Mouse (Mus musculus) thymus, adult 2 months (tissue): ENCODE data around the gene Lingo3. TPM values are rescaled to one million over a fixed set of nuclear protein-coding genes. Genes with fewer than 3 reads are reported as not detected.

Source experiments
- DNase-seq: peaks from one replicate; pipeline ENCODE4 v3.0.0; 2021
- H3K27ac ChIP-seq: fragments of 200-500 bp; 2 replicates; pipeline ENCODE4 v1.5.1; 2012; ENCODE audit warnings: low read length, control low read depth; ENCODE audit not compliant: control insufficient read depth, insufficient read depth
- H3K27me3 ChIP-seq: fragments of 200-500 bp; 2 replicates; pipeline ENCODE4 v1.6.1; 2012; ENCODE audit warnings: mild to moderate bottlenecking, low read length, moderate library complexity, mixed read lengths; ENCODE audit not compliant: control insufficient read depth, insufficient read depth
- H3K36me3 ChIP-seq: fragments of 200-500 bp; 2 replicates; pipeline ENCODE4 v1.6.1; 2012; ENCODE audit warnings: mild to moderate bottlenecking, low read length, moderate library complexity; ENCODE audit not compliant: control insufficient read depth, insufficient read depth
- H3K4me1 ChIP-seq: fragments of 200-500 bp; replicated peaks from 2 replicates; pipeline ENCODE4 v1.6.1; 2012; ENCODE audit warnings: low read length; ENCODE audit not compliant: control insufficient read depth, insufficient read depth
- H3K4me3 ChIP-seq: fragments of 200-500 bp; 2 replicates; pipeline ENCODE4 v1.5.1; 2012; ENCODE audit warnings: mild to moderate bottlenecking, low read length, control low read depth, moderate library complexity; ENCODE audit not compliant: control insufficient read depth, insufficient read depth
- CTCF ChIP-seq: fragments of 200-500 bp; IDR thresholded peaks from 2 replicates; pipeline ENCODE4 v1.5.1; 2012; ENCODE audit warnings: mild to moderate bottlenecking, control low read depth, low read length, moderate library complexity, borderline replicate concordance; ENCODE audit not compliant: control insufficient read depth, poor library complexity, insufficient read depth; ENCODE audit errors: extremely low read depth
- POLR2A ChIP-seq: fragments of 200-500 bp; IDR thresholded peaks from 2 replicates; pipeline ENCODE4 v1.6.1; 2012; ENCODE audit warnings: mild to moderate bottlenecking, low read length, control low read depth, moderate library complexity; ENCODE audit not compliant: control insufficient read depth, poor library complexity, insufficient read depth; ENCODE audit errors: extremely low read depth
- WGBS: fragments of 180-500 bp; shearing (Covaris S2); methylation state at CpG from one replicate; pipeline ENCODE4 v1.1.7; 2018; 5-methylcytosine and 5-hydroxymethylcytosine counted together
- polyA plus RNA-seq: library from polyadenylated mRNA; depleted of rRNA; stranded (reverse); fragments of >200 nt; gene quantifications from 2 replicates; pipeline ENCODE4 v1.2.3, GENCODE M21; 2012; rRNA removed

Lingo3 gene
- polyA plus RNA-seq, 1 experiment = 1.0 TPM

DNA sequence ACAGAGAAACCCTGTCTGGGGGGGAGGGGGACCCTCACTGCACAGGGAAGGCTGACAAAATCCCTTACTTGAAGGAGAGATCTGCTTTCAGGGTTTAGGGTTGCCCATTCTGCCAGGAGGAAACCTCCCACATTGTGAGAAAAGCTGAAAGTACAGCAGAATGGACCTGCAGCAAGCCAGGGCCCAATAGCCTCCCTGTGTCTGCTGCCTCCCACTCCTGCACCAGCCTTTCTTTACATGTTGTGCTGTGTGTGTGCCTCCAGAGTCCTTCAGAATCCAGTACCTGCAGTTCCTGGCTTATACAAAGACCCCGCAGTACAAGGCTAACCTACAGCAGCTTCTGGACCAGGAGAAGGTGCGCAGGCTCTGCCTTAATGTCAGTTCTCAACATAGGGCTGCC, 59.5 kb downstream of the Lingo3 start:
- Histone ChIP-seq H3K27ac (no peak overlapping the region), H3K27me3 (no peaks in the 10 kb centered on the region), H3K4me3 (no peak overlapping the region), H3K36me3 (peaks cover 73% of the 10 kb centered on the region), H3K4me1 (no peaks in the 10 kb centered on the region)
- DNase-seq = no peak
- TF ChIP-seq POLR2A (no peak), CTCF (no peak)
- WGBS = 96% methylated on average over 2 of the region's 2 CpGs

Other genes with a start within 250 kb of the Lingo3 start
- gene Scamp4, start 241.2 kb downstream of the Lingo3 start, polyA plus RNA-seq = 151 and 156 TPM in 2 replicates
- 42.9 and 48.2 TPM in 2 replicates for gene Adat3, start 241.2 kb downstream of the Lingo3 start, polyA plus RNA-seq
- gene Gm49322, start 238.0 kb downstream of the Lingo3 start, polyA plus RNA-seq = 7.5 and 8.1 TPM in 2 replicates
- 492 and 499 TPM in 2 replicates for gene Csnk1g2, start 221.2 kb downstream of the Lingo3 start, polyA plus RNA-seq
- 94.7 and 103 TPM in 2 replicates for gene Btbd2, start 187.0 kb downstream of the Lingo3 start, polyA plus RNA-seq
- gene Mknk2, start 165.9 kb downstream of the Lingo3 start, polyA plus RNA-seq = 606 and 621 TPM in 2 replicates
- gene Mob3a, start 142.1 kb downstream of the Lingo3 start, polyA plus RNA-seq = 252 and 261 TPM in 2 replicates
- gene Izumo4, start 141.9 kb downstream of the Lingo3 start, polyA plus RNA-seq = 56.4 and 66.9 TPM in 2 replicates
- 182 and 195 TPM in 2 replicates for gene Ap3d1, start 101.8 kb downstream of the Lingo3 start, polyA plus RNA-seq
- 121 and 155 TPM in 2 replicates for gene Dot1l, start 88.8 kb downstream of the Lingo3 start, polyA plus RNA-seq
- gene Sf3a2, start 45.8 kb downstream of the Lingo3 start, polyA plus RNA-seq = 94.6 and 119 TPM in 2 replicates
- 142 and 153 TPM in 2 replicates for gene Plekhj1, start 45.4 kb downstream of the Lingo3 start, polyA plus RNA-seq
- 6.3 and 8.8 TPM in 2 replicates for gene Amh, start 38.8 kb downstream of the Lingo3 start, polyA plus RNA-seq
- 0.24 TPM in 1 of 2 replicates, not detected in the other for gene Jsrp1, start 30.5 kb downstream of the Lingo3 start, polyA plus RNA-seq
- gene Oaz1, start 17.4 kb downstream of the Lingo3 start, polyA plus RNA-seq = 1,706 and 1,988 TPM in 2 replicates
- 187 and 242 TPM in 2 replicates for gene Lsm7, start 11.2 kb upstream of the Lingo3 start, polyA plus RNA-seq
- gene Sppl2b, start 11.2 kb upstream of the Lingo3 start, polyA plus RNA-seq = 153 and 167 TPM in 2 replicates
- 0.23 and 0.28 TPM in 2 replicates for gene Tmprss9, start 27.8 kb upstream of the Lingo3 start, polyA plus RNA-seq
- 227 and 310 TPM in 2 replicates for gene Timm13, start 56.9 kb upstream of the Lingo3 start, polyA plus RNA-seq
- gene Lmnb2, start 74.2 kb upstream of the Lingo3 start, polyA plus RNA-seq = 44.2 and 52.7 TPM in 2 replicates
- 36.2 and 53.2 TPM in 2 replicates for gene Gadd45b, start 86.0 kb upstream of the Lingo3 start, polyA plus RNA-seq
- 0.63 and 0.80 TPM in 2 replicates for gene Gng7, start 170.9 kb upstream of the Lingo3 start, polyA plus RNA-seq
- gene Diras1, start 181.6 kb upstream of the Lingo3 start, polyA plus RNA-seq = 0.05 and 0.13 TPM in 2 replicates
- 52.7 and 57.6 TPM in 2 replicates for gene Slc39a3, start 193.4 kb upstream of the Lingo3 start, polyA plus RNA-seq
- gene Sgta, start 216.1 kb upstream of the Lingo3 start, polyA plus RNA-seq = 265 and 279 TPM in 2 replicates
- 30.7 and 35.7 TPM in 2 replicates for gene Thop1, start 226.0 kb upstream of the Lingo3 start, polyA plus RNA-seq